Mouse (Mus musculus): Measurements from ENCODE around the gene 1700028P14Rik. TPM values are rescaled to one million over a fixed set of nuclear protein-coding genes. Genes with fewer than 3 reads are reported as not detected.

Gene 1700028P14Rik
- polyA plus RNA-seq, 1 experiment from 2014 or later = not detected

DNA sequence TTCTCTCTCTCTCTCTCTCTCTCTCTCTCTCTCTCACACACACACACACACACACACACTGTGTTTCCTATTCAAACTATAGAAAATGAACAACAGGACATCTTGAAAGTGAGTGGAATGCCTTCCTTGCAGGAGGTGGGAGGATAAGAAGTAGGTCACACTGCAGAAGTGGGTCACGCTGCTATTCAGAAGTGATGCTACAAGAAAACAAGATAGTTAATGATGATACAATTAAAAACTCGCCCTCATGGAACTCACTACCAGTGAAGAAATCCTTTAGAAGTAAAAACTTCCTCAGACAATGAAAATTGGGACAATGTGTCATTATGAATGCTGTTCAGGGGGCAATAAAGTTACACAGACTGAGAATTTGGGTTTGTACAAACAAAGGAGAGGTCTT is 20.4 kb upstream of the 1700028P14Rik start:
- no peak for ATAC-seq (ENCODE audit: low read depth)
- WGBS (ENCODE audit: insufficient replicate concordance) = 55% methylated on average over 2 of the region's 2 CpGs

DNA sequence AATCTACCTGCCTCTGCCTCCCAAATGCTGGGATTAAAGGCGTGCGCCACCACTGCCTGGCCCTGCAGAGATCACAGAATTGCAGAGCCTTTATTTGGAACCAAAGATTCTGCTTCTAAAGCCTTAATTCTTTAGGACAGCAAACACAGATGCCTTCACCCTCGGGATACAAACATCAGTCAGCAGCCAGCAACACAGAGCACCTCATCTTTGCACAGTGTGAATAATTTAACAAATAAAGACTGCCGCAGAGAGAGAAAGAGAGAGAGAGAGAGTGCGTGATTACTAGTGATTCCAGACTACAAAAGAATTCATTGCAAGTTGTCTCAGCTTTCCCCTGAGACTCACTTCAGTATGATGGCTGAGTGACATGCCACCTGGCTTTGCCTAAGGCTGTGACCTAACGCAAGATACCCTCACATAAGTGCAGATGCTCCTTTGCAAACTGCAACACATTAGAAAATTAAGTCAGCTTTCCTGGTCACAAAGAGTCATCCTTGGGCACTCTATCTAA is 15.6 kb upstream of the 1700028P14Rik start:
- H3K4me1 ChIP-seq (ENCODE audit: control insufficient read depth, low read depth, low read length) = no peaks in the 10 kb centered on the region
- H3K27ac ChIP-seq (ENCODE audit: low read length) = no peak overlapping the region
- H3K9ac ChIP-seq (ENCODE audit: low read depth, low read length) = no peak overlapping the region
- WGBS (ENCODE audit: insufficient replicate concordance) = 68% methylated on average over 6 of the region's 6 CpGs
- no peaks in the 10 kb centered on the region for H3K9me3 ChIP-seq (replicated peaks; ENCODE audit: control insufficient read depth, low read length)
- no peaks in the 10 kb centered on the region for H3K27me3 ChIP-seq (ENCODE audit: control insufficient read depth, insufficient read depth, low read depth, low read length)
- H3K4me3 ChIP-seq (ENCODE audit: low read depth, low read length) = no peak overlapping the region
- no peak overlapping the region for H3K4me2 ChIP-seq (ENCODE audit: low read depth, low read length)
- ATAC-seq (ENCODE audit: low read depth) = no peak
- H3K36me3 ChIP-seq (ENCODE audit: control insufficient read depth, insufficient read depth) = no peaks in the 10 kb centered on the region

More for the DNA sequence above, 20.4 kb upstream of the 1700028P14Rik start:
- Histone ChIP-seq H3K4me2 (ENCODE audit: low read depth, low read length) (no peak overlapping the region), H3K27me3 (ENCODE audit: control insufficient read depth, insufficient read depth, low read depth, low read length) (no peaks in the 10 kb centered on the region), H3K9me3 (replicated peaks; ENCODE audit: control insufficient read depth, low read length) (no peaks in the 10 kb centered on the region), H3K4me1 (ENCODE audit: control insufficient read depth, low read depth, low read length) (no peaks in the 10 kb centered on the region), H3K4me3 (ENCODE audit: low read depth, low read length) (no peak overlapping the region), H3K36me3 (ENCODE audit: control insufficient read depth, insufficient read depth) (no peaks in the 10 kb centered on the region), H3K27ac (ENCODE audit: low read length) (no peak overlapping the region), H3K9ac (ENCODE audit: low read depth, low read length) (no peak overlapping the region)

DNA sequence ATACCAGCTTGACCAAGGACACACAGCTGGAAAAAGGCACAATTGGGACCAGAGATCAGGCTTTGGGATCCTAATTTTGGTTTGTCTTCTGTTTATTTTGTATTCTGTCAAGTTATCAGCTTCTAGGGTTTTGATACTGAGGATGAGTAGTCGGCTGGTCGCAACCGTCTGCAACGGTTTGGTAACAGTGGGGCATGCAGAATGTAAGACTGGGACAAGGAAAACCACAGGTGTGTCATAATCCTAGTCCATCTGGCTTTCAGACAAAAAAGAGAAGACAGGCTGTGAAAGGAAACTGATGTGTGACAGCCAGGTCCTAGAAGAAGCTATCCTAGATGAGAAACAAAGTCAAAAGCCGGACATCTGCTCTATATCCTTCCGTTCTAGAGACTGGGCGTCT is 11.5 kb upstream of the 1700028P14Rik start:
- ATAC-seq (ENCODE audit: low read depth) = no peak
- H3K36me3 ChIP-seq (ENCODE audit: control insufficient read depth, insufficient read depth) = no peaks in the 10 kb centered on the region
- H3K4me2 ChIP-seq (ENCODE audit: low read depth, low read length) = no peak overlapping the region
- no peak overlapping the region for H3K9ac ChIP-seq (ENCODE audit: low read depth, low read length)
- H3K27me3 ChIP-seq (ENCODE audit: control insufficient read depth, insufficient read depth, low read depth, low read length) = no peaks in the 10 kb centered on the region
- no peak overlapping the region for H3K4me3 ChIP-seq (ENCODE audit: low read depth, low read length)
- 67% methylated on average over 7 of the region's 7 CpGs for WGBS (ENCODE audit: insufficient replicate concordance)
- H3K9me3 ChIP-seq (replicated peaks; ENCODE audit: control insufficient read depth, low read length) = no peaks in the 10 kb centered on the region
- H3K4me1 ChIP-seq (ENCODE audit: control insufficient read depth, low read depth, low read length) = no peaks in the 10 kb centered on the region
- no peak overlapping the region for H3K27ac ChIP-seq (ENCODE audit: low read length)

DNA sequence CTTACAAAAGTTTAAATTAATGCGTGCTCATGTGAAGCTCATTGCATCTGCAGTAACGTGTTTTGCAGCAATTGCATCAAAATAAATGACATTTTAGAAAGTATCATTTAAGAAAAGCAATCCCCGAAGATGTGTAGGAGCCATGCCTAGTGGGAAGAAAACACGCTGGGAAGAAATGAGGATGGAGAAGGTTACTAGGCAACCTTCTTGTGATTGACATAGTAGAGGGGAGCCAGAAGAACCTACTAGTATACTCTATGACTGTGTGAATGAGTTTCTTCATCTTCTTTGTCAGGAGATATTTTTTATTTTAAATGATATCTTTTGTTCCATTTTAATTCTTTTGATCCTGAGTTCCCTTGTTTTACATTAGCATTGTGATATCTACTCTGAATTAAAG is 5.7 kb upstream of the 1700028P14Rik start:
- WGBS (ENCODE audit: insufficient replicate concordance) = 64% methylated on average over 4 of the region's 4 CpGs
- Histone ChIP-seq H3K4me2 (ENCODE audit: low read depth, low read length) (no peak overlapping the region), H3K27me3 (ENCODE audit: control insufficient read depth, insufficient read depth, low read depth, low read length) (no peaks in the 10 kb centered on the region), H3K9me3 (replicated peaks; ENCODE audit: control insufficient read depth, low read length) (no peaks in the 10 kb centered on the region), H3K4me1 (ENCODE audit: control insufficient read depth, low read depth, low read length) (no peaks in the 10 kb centered on the region), H3K4me3 (ENCODE audit: low read depth, low read length) (no peak overlapping the region), H3K36me3 (ENCODE audit: control insufficient read depth, insufficient read depth) (no peaks in the 10 kb centered on the region), H3K9ac (ENCODE audit: low read depth, low read length) (no peak overlapping the region), H3K27ac (ENCODE audit: low read length) (no peak overlapping the region)
- ATAC-seq (ENCODE audit: low read depth) = no peak

DNA sequence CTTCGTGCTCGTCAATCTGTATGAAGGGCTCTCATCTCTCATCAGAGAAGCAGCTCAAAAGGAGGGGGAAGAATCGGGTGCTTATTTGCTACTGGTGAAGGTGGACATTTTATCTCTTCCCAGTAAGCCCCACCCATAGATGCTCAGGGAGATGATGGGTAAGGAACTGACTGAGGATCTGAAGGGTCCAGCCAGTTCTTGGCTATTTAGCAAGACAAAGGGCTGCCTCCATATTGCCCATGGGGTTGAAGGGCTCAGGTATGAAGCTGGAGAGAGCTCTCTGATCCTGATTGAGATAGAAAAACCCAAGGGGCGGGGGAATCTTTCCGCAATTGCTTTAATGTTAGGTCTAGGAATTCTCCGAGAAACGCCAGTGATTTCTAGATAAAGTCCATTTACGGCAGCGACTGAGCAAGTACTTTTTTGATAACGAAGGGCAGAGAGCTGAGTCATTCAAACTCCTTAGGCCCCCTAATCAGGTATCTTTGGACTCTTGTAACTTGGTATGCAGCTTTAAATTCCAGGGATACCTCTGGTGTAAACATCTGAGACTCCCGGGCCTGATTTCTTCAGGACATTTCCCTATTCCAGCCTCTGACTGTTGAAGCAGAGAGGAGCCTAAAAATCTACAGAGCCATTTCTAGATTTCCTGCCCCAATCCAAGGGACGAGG is 4.8 kb upstream of the 1700028P14Rik start:
- no peaks in the 10 kb centered on the region for H3K36me3 ChIP-seq (ENCODE audit: control insufficient read depth, insufficient read depth)
- H3K4me1 ChIP-seq (ENCODE audit: control insufficient read depth, low read depth, low read length) = no peaks in the 10 kb centered on the region
- H3K27ac ChIP-seq (ENCODE audit: low read length) = no peak overlapping the region
- H3K9ac ChIP-seq (ENCODE audit: low read depth, low read length) = no peak overlapping the region
- H3K4me2 ChIP-seq (ENCODE audit: low read depth, low read length) = no peak overlapping the region
- no peaks in the 10 kb centered on the region for H3K9me3 ChIP-seq (replicated peaks; ENCODE audit: control insufficient read depth, low read length)
- WGBS (ENCODE audit: insufficient replicate concordance) = 43% methylated on average over 12 of the region's 12 CpGs
- no peaks in the 10 kb centered on the region for H3K27me3 ChIP-seq (ENCODE audit: control insufficient read depth, insufficient read depth, low read depth, low read length)
- H3K4me3 ChIP-seq (ENCODE audit: low read depth, low read length) = no peak overlapping the region
- ATAC-seq (ENCODE audit: low read depth) = no peak

DNA sequence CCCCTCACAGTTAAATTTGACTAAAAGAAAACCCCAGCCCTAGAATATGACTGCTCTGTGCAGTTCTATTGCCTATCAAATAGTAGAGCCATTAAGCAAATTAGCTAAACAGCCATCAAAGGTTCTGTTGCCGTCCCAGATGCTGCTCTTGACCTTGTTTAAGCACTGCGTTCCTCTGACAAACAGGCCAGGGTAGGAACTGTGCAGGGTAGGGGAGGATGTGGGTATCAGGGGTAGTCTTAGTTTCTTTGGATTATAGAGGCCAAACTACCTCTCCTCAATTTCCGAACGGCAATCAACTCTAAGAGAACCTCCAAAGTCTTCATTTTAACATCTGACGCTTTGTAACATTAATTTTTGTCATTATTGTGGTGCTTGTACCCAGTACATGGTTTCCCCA is 542 bp upstream of the 1700028P14Rik start:
- no peaks in the 10 kb centered on the region for H3K27me3 ChIP-seq (ENCODE audit: control insufficient read depth, insufficient read depth, low read depth, low read length)
- ATAC-seq (ENCODE audit: low read depth) = no peak
- no peaks in the 10 kb centered on the region for H3K4me1 ChIP-seq (ENCODE audit: control insufficient read depth, low read depth, low read length)
- no peak overlapping the region for H3K4me3 ChIP-seq (ENCODE audit: low read depth, low read length)
- H3K4me2 ChIP-seq (ENCODE audit: low read depth, low read length) = no peak overlapping the region
- H3K27ac ChIP-seq (ENCODE audit: low read length) = no peak overlapping the region
- no peaks in the 10 kb centered on the region for H3K9me3 ChIP-seq (replicated peaks; ENCODE audit: control insufficient read depth, low read length)
- no peak overlapping the region for H3K9ac ChIP-seq (ENCODE audit: low read depth, low read length)
- 70% methylated on average over 5 of the region's 5 CpGs for WGBS (ENCODE audit: insufficient replicate concordance)
- no peaks in the 10 kb centered on the region for H3K36me3 ChIP-seq (ENCODE audit: control insufficient read depth, insufficient read depth)

DNA sequence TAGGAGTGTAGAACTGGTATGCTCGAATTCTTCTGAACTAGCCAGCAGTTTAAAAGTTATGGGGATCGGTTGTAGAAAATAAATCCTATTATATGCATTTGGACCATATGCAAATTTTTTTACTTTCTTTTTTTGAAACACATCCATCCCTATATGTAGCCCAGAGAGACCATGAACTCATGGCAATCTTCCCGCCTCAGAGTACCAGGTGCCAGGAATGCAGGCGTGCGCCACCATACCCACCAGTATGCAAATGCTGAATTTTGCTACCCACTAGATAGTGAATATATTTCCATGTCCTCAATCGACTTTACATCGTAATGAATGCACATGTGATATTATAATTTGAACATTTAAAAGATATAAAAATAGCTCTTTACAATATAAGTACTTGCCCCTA is 5.3 kb downstream of the 1700028P14Rik start:
- Histone ChIP-seq H3K4me3 (ENCODE audit: low read depth, low read length) (no peak overlapping the region), H3K27me3 (ENCODE audit: control insufficient read depth, insufficient read depth, low read depth, low read length) (no peaks in the 10 kb centered on the region), H3K4me1 (ENCODE audit: control insufficient read depth, low read depth, low read length) (no peaks in the 10 kb centered on the region), H3K9ac (ENCODE audit: low read depth, low read length) (no peak overlapping the region), H3K9me3 (replicated peaks; ENCODE audit: control insufficient read depth, low read length) (no peaks in the 10 kb centered on the region), H3K27ac (ENCODE audit: low read length) (no peak overlapping the region), H3K36me3 (ENCODE audit: control insufficient read depth, insufficient read depth) (no peaks in the 10 kb centered on the region), H3K4me2 (ENCODE audit: low read depth, low read length) (no peak overlapping the region)
- ATAC-seq (ENCODE audit: low read depth) = no peak
- WGBS (ENCODE audit: insufficient replicate concordance) = 79% methylated on average over 7 of the region's 7 CpGs

DNA sequence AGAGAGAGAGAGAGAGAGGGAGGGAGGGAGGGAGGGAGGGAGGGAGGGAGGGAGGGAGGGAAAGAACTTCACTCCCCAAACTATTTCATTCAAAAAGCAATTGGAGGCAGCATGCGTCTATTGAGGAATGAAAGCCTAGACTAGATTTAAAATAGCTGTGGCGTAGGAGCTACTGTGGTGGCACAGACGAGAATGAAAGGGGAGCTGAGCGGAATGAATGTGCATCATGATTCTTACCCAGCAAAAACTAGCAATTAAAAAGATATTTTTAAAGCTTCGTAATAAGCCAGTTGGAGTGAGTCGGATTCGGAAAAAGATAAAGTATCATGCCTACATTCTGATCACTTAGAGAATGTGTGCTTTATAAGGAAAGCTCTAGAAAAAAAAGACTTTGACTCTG is 7.3 kb downstream of the 1700028P14Rik start:
- no peak overlapping the region for H3K4me3 ChIP-seq (ENCODE audit: low read depth, low read length)
- no peak overlapping the region for H3K9ac ChIP-seq (ENCODE audit: low read depth, low read length)
- no peaks in the 10 kb centered on the region for H3K27me3 ChIP-seq (ENCODE audit: control insufficient read depth, insufficient read depth, low read depth, low read length)
- H3K4me2 ChIP-seq (ENCODE audit: low read depth, low read length) = no peak overlapping the region
- no peak overlapping the region for H3K27ac ChIP-seq (ENCODE audit: low read length)
- 64% methylated on average over 7 of the region's 7 CpGs for WGBS (ENCODE audit: insufficient replicate concordance)
- no peaks in the 10 kb centered on the region for H3K36me3 ChIP-seq (ENCODE audit: control insufficient read depth, insufficient read depth)
- ATAC-seq (ENCODE audit: low read depth) = no peak
- H3K4me1 ChIP-seq (ENCODE audit: control insufficient read depth, low read depth, low read length) = no peaks in the 10 kb centered on the region
- no peaks in the 10 kb centered on the region for H3K9me3 ChIP-seq (replicated peaks; ENCODE audit: control insufficient read depth, low read length)

DNA sequence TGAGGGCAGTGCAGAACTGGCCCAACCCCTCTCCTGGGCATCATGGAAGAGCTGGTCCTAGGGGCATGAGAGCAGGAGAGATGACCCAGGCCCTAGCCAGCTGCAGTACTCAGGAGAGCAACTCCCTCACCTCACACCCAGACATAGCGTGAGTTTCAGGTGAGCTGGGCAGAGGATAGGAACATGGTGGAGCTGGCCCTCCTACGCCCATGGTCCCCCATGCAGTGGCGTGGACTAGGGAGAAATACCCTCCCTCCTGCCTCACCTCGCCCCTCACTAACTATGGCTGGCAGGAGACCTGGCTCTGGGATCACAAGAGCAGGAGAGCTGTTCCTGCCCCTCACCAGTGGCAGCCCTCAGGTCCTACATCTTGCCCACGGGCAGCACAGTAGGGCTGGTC is 8.8 kb downstream of the 1700028P14Rik start:
- H3K27me3 ChIP-seq (ENCODE audit: control insufficient read depth, insufficient read depth, low read depth, low read length) = no peaks in the 10 kb centered on the region
- no peak for ATAC-seq (ENCODE audit: low read depth)
- H3K4me3 ChIP-seq (ENCODE audit: low read depth, low read length) = no peak overlapping the region
- WGBS (ENCODE audit: insufficient replicate concordance) = 61% methylated on average over 5 of the region's 5 CpGs
- no peaks in the 10 kb centered on the region for H3K4me1 ChIP-seq (ENCODE audit: control insufficient read depth, low read depth, low read length)
- H3K27ac ChIP-seq (ENCODE audit: low read length) = no peak overlapping the region
- no peaks in the 10 kb centered on the region for H3K36me3 ChIP-seq (ENCODE audit: control insufficient read depth, insufficient read depth)
- H3K9me3 ChIP-seq (replicated peaks; ENCODE audit: control insufficient read depth, low read length) = no peaks in the 10 kb centered on the region
- no peak overlapping the region for H3K9ac ChIP-seq (ENCODE audit: low read depth, low read length)
- no peak overlapping the region for H3K4me2 ChIP-seq (ENCODE audit: low read depth, low read length)

All from liver, embryonic 16.5 days (tissue).